Mouse (Mus musculus) neural tube, embryonic 12.5 days (tissue): Measurements from ENCODE around the gene Galnt3. TPM values are rescaled to one million over a fixed set of nuclear protein-coding genes. Genes with fewer than 3 reads are reported as not detected.

ENCODE experiments used
- ATAC-seq: fragments of 200-750 bp; cut with Nextera tagmentation; 2 replicates; pipeline ENCODE4 v1.8.0; 2017; ENCODE audit warnings: low read depth, mild to moderate bottlenecking, moderate TSS enrichment, moderate library complexity; ENCODE audit not compliant: low FRiP score
- H3K27ac ChIP-seq: fragments of 300-500 bp; sonication (generic); 2 replicates; pipeline ENCODE4 v1.5.1; 2016
- H3K27me3 ChIP-seq: fragments of 300-500 bp; sonication (generic); replicated peaks from 2 replicates; pipeline ENCODE4 v1.6.1; 2016; ENCODE audit warnings: mild to moderate bottlenecking
- H3K36me3 ChIP-seq: fragments of 300-500 bp; sonication (generic); 2 replicates; pipeline ENCODE4 v1.6.1; 2016; ENCODE audit warnings: mild to moderate bottlenecking
- H3K4me1 ChIP-seq: fragments of 300-500 bp; sonication (generic); 2 replicates; pipeline ENCODE4 v1.6.1; 2016
- H3K4me2 ChIP-seq: fragments of 300-500 bp; sonication (generic); replicated peaks from 2 replicates; pipeline ENCODE4 v1.6.1; 2016; ENCODE audit warnings: mild to moderate bottlenecking
- H3K4me3 ChIP-seq: fragments of 300-500 bp; sonication (generic); 2 replicates; pipeline ENCODE4 v1.5.1; 2016
- H3K9ac ChIP-seq: fragments of 300-500 bp; sonication (generic); 2 replicates; pipeline ENCODE4 v1.6.1; 2016; ENCODE audit warnings: mild to moderate bottlenecking
- H3K9me3 ChIP-seq: fragments of 300-500 bp; sonication (generic); 2 replicates; pipeline ENCODE4 v1.6.1; 2016; ENCODE audit warnings: mild to moderate bottlenecking
- WGBS: fragments of 180-500 bp; shearing (Covaris S2); methylation state at CpG from one replicate; pipeline ENCODE4 v1.1.7; 2016; 5-methylcytosine and 5-hydroxymethylcytosine counted together
- polyA plus RNA-seq: library from polyadenylated mRNA; unstranded; fragments of >200 nt; fragmentation: Nextera tagmentation; extraction: Ambion mirVana; gene quantifications from 2 replicates; pipeline ENCODE4 v1.2.1, GENCODE M21; 2016

Gene Galnt3
- 0.70 and 1.0 TPM in 2 replicates for polyA plus RNA-seq

DNA sequence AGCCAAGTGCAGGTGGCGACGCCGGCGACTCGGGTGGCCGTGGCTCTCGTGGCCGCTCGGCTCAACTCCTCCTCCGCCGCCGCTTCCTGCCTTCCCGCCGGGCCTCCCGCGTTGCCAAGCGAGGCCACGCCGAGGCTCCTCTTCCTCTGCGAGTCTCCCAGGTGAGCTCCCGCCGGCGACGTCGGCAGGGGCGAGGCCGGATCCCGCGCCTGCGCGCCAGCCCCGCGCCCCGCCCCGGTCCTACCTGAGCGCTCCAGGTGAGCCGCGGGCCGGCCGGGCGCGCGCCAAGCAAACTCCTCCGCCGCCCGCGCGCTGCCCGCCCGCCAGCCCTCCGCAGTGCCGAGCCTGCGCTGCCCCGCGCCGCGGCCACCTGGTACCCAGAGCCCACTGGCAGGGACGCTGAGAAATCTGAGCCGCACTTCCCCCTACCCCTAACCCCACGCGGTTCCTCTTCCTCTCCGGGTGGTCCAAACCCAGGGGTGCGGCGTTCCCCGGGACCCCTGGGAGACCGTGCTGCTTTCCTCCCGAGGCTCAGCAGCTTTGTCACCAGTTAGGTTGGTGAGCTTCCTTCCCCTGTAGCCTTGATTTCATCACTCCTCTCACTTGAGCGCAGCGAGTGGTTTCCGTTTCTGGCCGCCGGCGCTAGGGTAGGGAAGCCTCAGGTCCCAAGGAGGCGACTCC, at the start of gene Galnt3:
TSS of gene Galnt3 (minus strand) at position 404 of the 681 bp plus-strand sequence.
- peak; percentile 49 for ATAC-seq
- peaks cover 11% of the 10 kb centered on the region for H3K4me1 ChIP-seq
- H3K27me3 ChIP-seq: peaks cover 30% of the 10 kb centered on the region
- H3K36me3 ChIP-seq: no peaks in the 10 kb centered on the region
- H3K9ac ChIP-seq: peak within 1 kb of the TSS; percentile 57
- WGBS: under 1% methylated on average over 69 of the region's 74 CpGs
- no peaks in the 10 kb centered on the region for H3K9me3 ChIP-seq
- H3K4me2 ChIP-seq: peak within 1 kb of the TSS; percentile 100
- no peak within 1 kb of the TSS for H3K27ac ChIP-seq
- peak within 1 kb of the TSS; percentile 76 for H3K4me3 ChIP-seq

DNA sequence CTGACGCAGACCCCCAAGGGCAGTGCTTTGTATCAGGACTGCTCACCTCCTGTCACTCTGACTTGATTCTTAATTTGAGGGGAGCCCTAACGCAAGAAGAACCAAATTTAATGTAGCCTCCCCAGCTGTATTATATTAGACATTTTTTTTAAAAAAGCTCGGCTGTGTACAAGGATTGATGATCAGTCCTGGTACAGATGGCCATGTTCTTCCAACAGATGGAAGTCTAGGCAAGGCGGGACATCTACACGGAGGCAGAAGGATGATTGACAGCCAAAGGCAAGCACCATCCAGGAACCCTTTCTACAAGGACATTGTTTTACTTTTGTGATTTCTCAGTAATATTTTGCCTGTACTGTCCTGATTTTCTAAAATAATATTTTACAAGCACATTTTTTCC, 48.3 kb upstream of the Galnt3 start:
- H3K27me3 ChIP-seq: no peaks in the 10 kb centered on the region
- WGBS: 78% methylated on average over 5 of the region's 5 CpGs
- H3K27ac ChIP-seq: no peak overlapping the region
- H3K9me3 ChIP-seq: no peaks in the 10 kb centered on the region
- peaks cover 8% of the 10 kb centered on the region; the same call in 1 of the 2 replicates for H3K4me1 ChIP-seq
- H3K36me3 ChIP-seq: no peaks in the 10 kb centered on the region
- H3K4me2 ChIP-seq: no peak overlapping the region
- H3K9ac ChIP-seq: no peak overlapping the region
- no peak for ATAC-seq
- H3K4me3 ChIP-seq: no peak overlapping the region

DNA sequence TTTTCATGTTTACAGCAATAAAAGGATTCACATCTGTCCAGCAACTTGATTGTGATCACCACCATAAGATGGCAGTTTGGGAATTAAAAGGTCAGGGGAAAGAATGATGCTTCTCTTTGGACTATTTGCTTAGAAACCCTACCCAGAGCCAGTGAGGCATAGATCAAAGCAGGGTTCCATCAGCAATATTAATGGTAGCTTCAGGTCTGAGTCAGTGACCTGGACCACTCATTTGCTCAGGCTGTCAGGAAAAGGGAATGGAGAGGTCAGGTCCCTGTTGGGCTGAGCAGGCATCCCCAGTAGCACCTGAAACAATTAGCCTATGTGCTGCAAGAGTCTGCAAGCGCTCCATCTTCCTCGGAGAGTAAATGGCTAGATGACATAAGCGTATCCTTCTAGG, 46.8 kb upstream of the Galnt3 start:
- Histone ChIP-seq H3K9ac (no peak overlapping the region), H3K36me3 (no peaks in the 10 kb centered on the region), H3K27me3 (no peaks in the 10 kb centered on the region), H3K4me3 (no peak overlapping the region), H3K4me2 (no peak overlapping the region), H3K9me3 (no peaks in the 10 kb centered on the region), H3K27ac (no peak overlapping the region), H3K4me1 (no peaks in the 10 kb centered on the region)
- 87% methylated on average over 3 of the region's 3 CpGs for WGBS
- no peak for ATAC-seq

DNA sequence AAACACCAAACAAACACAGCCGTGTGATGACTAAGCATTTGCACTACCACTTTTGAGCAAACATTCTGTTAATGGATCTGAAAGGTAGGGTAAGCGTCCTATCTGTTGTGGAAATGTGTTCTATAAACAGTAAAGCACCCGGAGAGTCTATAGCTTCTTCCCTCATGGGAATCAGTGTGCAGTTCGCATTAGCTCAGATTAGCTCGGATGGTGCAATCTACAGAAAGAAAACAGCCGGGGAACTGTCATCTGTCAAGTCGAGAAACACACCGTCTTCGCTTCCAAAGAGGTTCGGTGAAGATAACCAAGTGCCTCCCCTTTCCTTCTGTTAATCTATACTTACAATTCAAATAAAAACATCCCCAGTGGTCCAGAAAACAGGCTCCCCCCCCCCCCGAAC, 45.9 kb upstream of the Galnt3 start:
- no peak for ATAC-seq
- Histone ChIP-seq H3K4me2 (no peak overlapping the region), H3K4me3 (no peak overlapping the region), H3K36me3 (no peaks in the 10 kb centered on the region), H3K9me3 (no peaks in the 10 kb centered on the region), H3K27ac (no peak overlapping the region), H3K27me3 (no peaks in the 10 kb centered on the region), H3K9ac (no peak overlapping the region), H3K4me1 (no peaks in the 10 kb centered on the region)
- WGBS: 79% methylated on average over 11 of the region's 11 CpGs

DNA sequence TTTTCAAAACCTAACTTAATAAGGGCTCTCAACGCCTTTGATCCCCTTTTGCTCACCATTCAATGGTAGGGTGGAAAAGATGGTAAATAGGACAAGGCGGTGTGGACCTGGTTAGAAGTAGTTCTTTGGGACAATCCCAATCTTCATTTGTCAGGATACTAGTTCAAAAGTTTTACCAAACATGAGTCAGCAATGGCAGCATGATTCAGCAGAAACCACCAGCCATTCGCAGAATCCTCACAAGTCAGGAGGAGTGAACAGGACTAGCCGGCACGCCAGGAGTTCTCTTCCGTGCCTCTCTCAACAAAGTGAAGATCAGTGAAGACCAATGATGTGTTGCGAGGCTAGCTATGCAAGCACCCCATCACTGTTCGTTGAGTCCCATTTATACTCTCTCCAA, 40.2 kb upstream of the Galnt3 start:
- no peak for ATAC-seq
- Histone ChIP-seq H3K27me3 (no peaks in the 10 kb centered on the region), H3K27ac (no peak overlapping the region), H3K9me3 (no peaks in the 10 kb centered on the region), H3K4me3 (no peak overlapping the region), H3K36me3 (no peaks in the 10 kb centered on the region), H3K4me1 (no peaks in the 10 kb centered on the region), H3K4me2 (no peak overlapping the region), H3K9ac (no peak overlapping the region)
- 92% methylated on average over 8 of the region's 8 CpGs for WGBS

DNA sequence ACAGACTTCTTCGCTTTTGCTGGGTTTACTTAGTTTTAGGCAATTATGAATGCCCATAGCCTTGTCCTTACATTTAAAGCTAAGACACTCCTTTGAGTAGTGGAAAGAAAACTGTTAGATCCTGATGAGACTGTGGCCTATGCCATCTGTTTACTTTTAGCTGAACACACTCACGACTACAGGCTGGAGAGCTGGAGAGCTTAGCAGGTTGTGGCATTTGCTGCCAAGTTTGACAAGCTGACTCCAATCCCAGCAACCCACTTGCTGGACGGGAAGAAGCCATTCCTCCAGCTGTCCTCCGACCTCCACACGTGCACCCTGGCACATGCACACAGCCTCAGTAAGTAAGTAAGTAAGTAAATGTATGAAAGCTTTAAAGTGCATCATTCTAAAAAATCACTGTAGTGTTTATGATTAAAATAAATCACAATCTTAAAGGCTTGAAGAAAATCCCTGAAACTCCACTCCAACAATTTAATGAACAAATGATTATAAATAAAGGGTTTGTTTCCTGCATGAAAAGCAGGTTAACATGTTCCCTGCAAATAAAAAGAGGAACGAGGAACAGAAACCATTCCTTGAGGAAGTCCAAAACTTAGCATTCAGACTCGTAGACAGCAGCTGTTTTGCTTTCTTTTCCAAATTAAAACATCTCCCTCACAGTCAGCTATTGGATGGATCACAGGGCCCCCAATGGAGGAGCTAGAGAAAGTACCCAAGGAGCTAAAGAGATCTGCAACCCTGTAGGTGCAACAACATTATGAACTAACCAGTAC, 33.5 kb upstream of the Galnt3 start:
- no peaks in the 10 kb centered on the region for H3K27me3 ChIP-seq
- H3K9me3 ChIP-seq: no peaks in the 10 kb centered on the region
- ATAC-seq: no peak
- H3K36me3 ChIP-seq: no peaks in the 10 kb centered on the region
- no peak overlapping the region for H3K4me2 ChIP-seq
- no peak overlapping the region for H3K4me3 ChIP-seq
- no peak overlapping the region for H3K9ac ChIP-seq
- H3K27ac ChIP-seq: no peak overlapping the region
- 79% methylated on average over 7 of the region's 7 CpGs for WGBS
- no peaks in the 10 kb centered on the region for H3K4me1 ChIP-seq

DNA sequence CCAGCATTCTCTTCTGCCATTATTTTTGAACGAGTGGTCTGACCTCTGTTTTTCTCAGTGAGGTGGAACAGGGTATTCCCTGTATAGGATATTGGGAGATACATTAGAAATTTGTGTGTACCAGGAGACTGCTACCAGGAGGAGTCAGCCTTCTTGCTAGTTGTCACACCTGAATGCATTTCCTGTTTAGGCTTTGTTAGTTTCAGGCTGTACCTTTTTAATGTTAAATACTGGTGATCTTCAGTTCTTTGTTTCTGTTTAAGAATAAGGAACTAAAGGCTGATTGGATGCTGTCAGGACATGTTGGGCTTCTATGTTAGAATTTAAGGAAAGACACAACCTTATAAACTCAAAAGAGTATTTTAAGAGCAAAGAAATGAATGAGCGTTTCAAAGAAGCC, 26.6 kb upstream of the Galnt3 start:
- H3K9me3 ChIP-seq: no peaks in the 10 kb centered on the region
- no peak for ATAC-seq
- 80% methylated on average over 2 of the region's 2 CpGs for WGBS
- H3K9ac ChIP-seq: no peak overlapping the region
- no peak overlapping the region for H3K4me2 ChIP-seq
- no peak overlapping the region for H3K4me3 ChIP-seq
- H3K27ac ChIP-seq: no peak overlapping the region
- H3K36me3 ChIP-seq: no peaks in the 10 kb centered on the region
- H3K4me1 ChIP-seq: 0 out of 2 replicates have a peak, but pooled peaks cover 4% of the 10 kb centered on the region
- no peaks in the 10 kb centered on the region for H3K27me3 ChIP-seq

DNA sequence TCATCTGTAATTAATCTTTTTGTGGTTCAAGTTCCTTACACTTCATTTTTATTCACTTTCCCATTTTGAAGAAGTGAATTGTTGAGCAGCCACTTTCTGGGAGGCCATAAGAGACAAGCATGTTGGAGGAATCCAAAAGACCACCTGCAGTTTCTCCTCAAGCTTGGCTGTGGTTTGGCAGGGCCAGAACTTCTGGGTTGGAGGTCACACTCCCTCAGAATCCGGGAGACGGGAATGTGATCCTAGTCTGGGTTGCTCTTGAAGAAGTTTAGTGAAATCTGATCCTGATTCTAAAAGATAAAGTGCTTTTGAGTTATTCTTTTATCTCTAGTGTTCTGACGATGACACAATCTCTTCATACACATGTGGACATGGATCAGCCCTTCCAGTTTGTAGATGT, 25.7 kb upstream of the Galnt3 start:
- no peak for ATAC-seq
- Histone ChIP-seq H3K9me3 (no peaks in the 10 kb centered on the region), H3K36me3 (no peaks in the 10 kb centered on the region), H3K4me1 (0 out of 2 replicates have a peak, but pooled peaks cover 5% of the 10 kb centered on the region), H3K9ac (no peak overlapping the region), H3K4me3 (no peak overlapping the region), H3K4me2 (no peak overlapping the region), H3K27me3 (no peaks in the 10 kb centered on the region), H3K27ac (no peak overlapping the region)
- WGBS: 82% methylated on average over 3 of the region's 3 CpGs

DNA sequence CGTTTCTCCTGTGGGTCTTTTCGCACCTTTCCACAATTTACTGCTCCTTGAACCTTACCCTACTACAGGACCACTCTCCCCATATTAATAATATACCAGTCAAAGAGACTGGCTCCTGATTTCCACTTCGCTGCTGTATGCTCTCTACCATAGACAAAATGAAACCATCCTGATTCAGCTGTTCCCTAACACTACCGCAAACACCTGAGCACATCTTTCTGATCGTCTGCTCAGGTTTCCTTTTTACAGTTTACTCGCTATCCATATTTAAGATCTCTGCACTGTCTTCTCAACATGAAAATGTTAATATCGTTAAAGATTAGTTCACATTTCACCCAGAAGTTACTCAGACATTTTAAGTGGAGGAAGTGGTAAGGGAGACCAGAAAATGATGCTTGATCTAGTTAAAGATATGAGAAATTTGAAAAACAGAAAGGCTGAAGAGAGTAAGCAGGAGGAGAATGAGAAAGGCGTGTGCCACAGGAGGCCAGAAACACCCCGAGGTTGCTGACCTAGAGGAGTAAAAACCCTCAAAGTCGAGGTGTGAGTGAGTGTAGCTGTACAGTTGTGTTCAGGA, 23.9 kb upstream of the Galnt3 start:
- Histone ChIP-seq H3K36me3 (no peaks in the 10 kb centered on the region), H3K9me3 (no peaks in the 10 kb centered on the region), H3K27me3 (no peaks in the 10 kb centered on the region), H3K27ac (no peak overlapping the region), H3K4me3 (no peak overlapping the region), H3K9ac (no peak overlapping the region), H3K4me1 (0 out of 2 replicates have a peak, but pooled peaks cover 5% of the 10 kb centered on the region), H3K4me2 (no peak overlapping the region)
- ATAC-seq: no peak
- 85% methylated on average over 10 of the region's 10 CpGs for whole genome bisulfite sequencing

DNA sequence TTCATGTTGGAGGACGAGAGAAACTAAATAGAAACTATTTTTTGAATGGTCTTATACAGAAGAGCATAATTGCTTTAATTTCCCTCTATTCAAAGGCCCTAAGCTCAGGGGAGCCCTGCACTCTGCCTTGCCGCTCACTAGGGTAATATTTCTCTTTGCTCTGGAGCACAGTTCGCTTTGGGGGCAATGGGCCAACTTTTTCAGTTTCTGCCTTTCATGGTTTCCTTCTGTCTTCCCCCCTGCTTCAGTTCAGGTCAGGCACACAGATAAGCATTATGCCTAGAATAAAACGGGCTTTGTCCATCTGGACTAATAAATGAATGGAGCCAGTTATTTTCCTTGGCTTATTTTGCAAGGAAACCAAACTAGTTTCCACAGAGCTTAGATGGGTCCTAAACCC, 21.7 kb upstream of the Galnt3 start:
- 32% methylated on average over 4 of the region's 4 CpGs for WGBS
- Histone ChIP-seq H3K9me3 (no peaks in the 10 kb centered on the region), H3K27me3 (no peaks in the 10 kb centered on the region), H3K4me1 (0 out of 2 replicates have a peak, but pooled peaks cover 5% of the 10 kb centered on the region), H3K36me3 (no peaks in the 10 kb centered on the region), H3K4me2 (no peak overlapping the region), H3K9ac (no peak overlapping the region), H3K27ac (no peak overlapping the region), H3K4me3 (no peak overlapping the region)
- no peak for ATAC-seq

DNA sequence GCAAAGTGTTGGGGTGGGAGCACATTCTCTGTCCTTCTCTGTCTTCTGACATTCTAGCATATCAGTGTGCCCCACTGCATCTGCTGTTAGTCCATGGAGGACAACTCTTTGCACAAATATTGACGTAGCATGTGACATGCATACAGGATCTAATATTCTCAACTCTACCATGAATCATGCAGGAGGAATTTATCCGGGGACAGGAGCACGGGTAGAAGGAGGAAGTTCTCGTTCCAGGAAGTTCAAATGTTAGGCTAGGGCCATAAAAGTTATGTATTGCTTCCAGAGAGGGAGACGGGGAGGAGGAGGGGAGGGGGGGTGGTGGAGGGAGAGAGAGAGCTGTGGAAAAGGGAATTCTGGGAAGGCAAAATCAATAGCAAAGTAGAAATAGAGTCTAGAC, 20.0 kb upstream of the Galnt3 start:
- WGBS: 43% methylated on average over 5 of the region's 5 CpGs
- Histone ChIP-seq H3K9ac (no peak overlapping the region), H3K9me3 (no peaks in the 10 kb centered on the region), H3K4me2 (no peak overlapping the region), H3K4me3 (no peak overlapping the region), H3K36me3 (no peaks in the 10 kb centered on the region), H3K4me1 (0 out of 2 replicates have a peak, but pooled peaks cover 5% of the 10 kb centered on the region), H3K27me3 (no peaks in the 10 kb centered on the region), H3K27ac (no peak overlapping the region)
- ATAC-seq: no peak

DNA sequence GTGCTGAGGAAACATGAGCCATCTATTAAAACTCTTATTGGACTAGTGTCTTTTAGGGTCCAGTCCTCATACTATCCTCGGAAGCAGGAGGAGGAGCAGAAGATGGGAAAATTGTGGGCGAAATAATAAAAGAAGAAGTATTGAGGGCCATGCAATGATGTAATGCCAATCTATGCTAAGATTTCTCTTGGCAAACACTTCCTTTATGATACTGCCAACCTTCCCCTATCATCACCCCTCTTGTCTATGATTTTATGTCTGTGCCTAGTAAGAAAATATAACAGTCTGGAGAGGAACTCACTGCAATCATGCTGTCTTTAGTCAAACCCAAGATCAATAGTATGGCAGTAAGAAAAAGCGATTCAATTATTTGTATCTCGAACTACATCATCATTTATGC, 18.5 kb upstream of the Galnt3 start:
- 93% methylated on average over 4 of the region's 4 CpGs for WGBS

More for the DNA sequence above, 18.5 kb upstream of the Galnt3 start:
- Histone ChIP-seq H3K4me3 (no peak overlapping the region), H3K27ac (no peak overlapping the region), H3K4me2 (no peak overlapping the region), H3K9ac (no peak overlapping the region), H3K36me3 (no peaks in the 10 kb centered on the region), H3K9me3 (no peaks in the 10 kb centered on the region), H3K27me3 (no peaks in the 10 kb centered on the region), H3K4me1 (0 out of 2 replicates have a peak, but pooled peaks cover 5% of the 10 kb centered on the region)
- no peak for ATAC-seq
